Mouse (Mus musculus) spleen, postnatal 14 days (tissue): Measurements from ENCODE around the gene Zfp365.

ENCODE experiments used
- DNase-seq, 2 experiments: peaks; one replicate each; pipeline ENCODE4 v3.0.0; 2021 to 2022; ENCODE audit warnings: low spot score in 2 of 2

Zfp365 gene

DNA sequence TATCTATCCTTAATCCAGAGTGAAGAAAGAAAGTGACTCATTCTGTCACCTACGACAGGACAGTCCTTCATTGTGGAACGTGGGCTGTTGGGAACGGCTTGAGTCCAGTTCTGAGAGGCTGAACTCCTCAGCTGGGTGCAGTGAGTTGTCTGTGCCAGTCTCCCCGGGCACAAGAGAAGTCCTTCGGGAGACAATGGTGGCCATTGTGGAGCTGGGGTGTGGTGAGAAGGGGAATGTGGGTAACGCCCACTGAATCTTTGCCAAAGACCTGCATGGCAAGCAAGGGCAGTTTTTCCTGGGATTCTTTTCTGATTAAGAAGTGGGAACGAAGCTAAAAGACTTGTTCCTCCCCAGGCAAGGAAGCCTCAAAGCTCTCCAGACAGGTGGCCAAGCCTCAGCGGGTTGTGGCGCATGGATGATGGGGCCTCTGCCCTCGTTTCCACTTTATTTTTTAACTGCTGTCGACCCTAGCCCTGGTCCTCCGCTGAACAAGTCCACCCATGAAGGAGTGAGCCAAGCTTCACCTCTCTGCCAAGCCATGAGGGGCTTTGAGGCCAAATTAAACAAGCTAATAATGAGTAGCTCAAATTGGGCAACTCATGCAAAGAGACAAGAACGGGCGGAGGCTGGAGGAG lies 66.3 kb downstream of the Zfp365 start:
- no peak for DNase-seq

DNA sequence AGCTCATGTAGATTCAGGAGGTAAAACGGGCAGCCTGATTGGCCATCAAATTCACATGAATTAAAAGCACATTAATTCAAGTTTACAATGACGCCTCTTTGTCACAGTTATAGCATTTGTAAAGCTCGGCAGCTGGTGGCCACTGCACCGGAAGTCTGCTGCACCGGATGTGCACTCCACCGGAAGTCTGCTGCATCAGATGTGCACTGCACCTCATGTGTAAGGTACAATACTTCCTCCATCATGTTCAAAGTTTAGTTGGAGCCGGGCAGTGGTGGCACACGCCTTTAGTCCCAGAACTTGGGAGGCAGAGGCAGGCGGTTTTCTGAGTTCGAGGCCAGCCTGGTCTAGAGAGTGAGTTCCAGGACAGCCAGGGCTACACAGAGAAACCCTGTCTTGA lies 70.9 kb downstream of the Zfp365 start:
- DNase-seq = no peak

DNA sequence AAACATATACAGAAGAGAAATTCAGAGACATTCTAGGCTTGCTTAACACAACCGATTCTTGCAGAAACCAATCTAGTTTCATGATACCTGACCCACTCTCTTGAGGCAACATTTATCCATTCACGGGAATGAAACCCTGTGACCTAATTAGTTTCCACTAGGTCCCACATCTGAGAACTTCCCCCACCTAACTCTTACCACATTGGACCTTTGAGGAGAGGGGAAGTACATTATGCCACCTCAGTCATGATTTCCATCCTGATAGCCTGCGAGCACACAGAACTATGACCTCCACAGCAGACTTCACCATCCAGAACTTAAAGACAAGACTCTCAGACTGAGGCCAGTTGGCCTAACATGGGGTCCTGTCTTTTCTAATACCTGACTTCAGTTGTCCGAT lies 71.7 kb downstream of the Zfp365 start:
- DNase-seq = no peak

DNA sequence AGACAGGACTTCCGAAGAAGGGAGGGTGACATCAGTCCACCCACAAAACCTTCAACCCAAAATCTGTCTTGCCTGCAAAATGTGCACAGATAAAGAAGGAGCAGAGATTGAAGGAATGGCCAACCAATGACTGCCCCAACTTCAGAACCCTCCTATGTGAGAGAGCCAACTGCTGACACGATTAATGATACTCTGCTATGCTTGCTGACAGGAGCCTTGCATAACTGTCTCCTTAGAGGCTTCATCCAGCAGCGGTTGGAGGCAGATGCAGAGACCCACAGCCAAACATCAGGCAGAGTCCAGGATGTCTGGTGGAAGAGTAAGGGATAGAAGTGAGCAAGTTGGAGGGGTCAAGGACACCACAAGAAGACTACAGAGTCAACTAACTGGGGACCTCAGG lies 73.3 kb downstream of the Zfp365 start:
- DNase-seq = no peak

- no peak for DNase-seq
Observed at GRCm38 (mm10) chr10:67836426-67836825, 76.0 kb downstream of the Zfp365 start.
